Mouse (Mus musculus) mesoderm, embryonic 11.5 days (tissue): ENCODE measurements at regions not wholly inside any gene's neighbourhood (a gene's known extent, or its start where the extent isn't known, plus 50 kb on each side); places are given as distances from the start of the nearest gene placed in this dataset.
A peak's percentile ranks its signal among the peaks of the same experiment; 100 is the strongest.

ENCODE experiments used
- DNase-seq: peaks from one replicate; pipeline ENCODE4 v3.0.0-alpha.2; 2012; ENCODE audit warnings: low read depth, low spot score

DNA sequence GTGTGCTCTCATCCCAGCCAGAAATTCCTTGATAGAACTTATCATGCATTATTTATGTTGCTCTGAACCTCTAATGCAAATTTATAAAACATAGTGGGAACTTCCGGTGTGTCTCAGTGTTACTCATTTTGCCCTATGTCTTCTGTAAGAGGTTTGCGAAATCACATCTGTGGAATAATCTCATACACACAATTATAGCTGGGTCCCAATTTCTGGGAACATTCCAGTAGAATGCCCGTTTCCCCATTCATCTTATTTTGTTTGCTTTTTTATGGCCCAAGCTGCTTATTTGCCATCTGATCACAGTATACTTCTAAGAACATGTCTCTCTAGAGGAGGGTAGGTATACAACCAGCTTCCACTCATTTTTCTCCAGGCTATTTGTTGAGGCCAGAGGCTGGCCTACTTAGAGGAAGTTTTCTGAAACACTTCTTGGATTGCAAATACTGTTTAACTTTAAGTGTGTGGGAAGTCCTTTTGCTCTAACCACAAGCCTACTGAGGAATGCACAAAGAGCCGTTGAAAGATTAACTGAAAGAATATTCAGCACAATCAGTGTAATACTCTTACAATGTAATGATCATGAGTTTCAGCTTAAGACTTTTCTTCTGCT, 474.1 kb upstream of the Slit2 start:
- DNase-seq = no peak

- DNase-seq = no peak
These were observed 460.6 kb upstream of the Slit2 start for GRCm38 (mm10) chr5:47522161-47522942.

- no peak for DNase-seq
These were observed 454.3 kb upstream of the Slit2 start for GRCm38 (mm10) chr5:47528671-47529070.

DNA sequence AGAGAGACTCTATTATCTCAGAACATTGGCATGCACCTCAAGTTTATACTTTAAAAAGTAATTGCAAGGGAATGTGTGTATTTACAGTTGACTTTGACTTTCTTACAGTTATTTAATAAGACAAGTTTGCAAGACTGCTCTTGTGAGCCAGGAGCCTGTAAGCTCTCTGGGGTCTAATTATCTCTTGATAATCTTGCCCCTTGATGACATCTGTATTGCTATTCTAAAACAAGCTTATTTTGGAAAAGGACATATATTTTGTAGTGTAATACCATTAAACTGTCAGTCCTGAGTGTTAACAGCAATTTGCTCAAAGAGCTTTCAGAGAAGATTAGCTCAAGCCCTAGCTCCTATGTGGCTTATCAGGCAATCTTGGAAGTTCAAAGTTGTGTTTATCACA, 445.4 kb upstream of the Slit2 start:
- peak; percentile 3 for DNase-seq

DNA sequence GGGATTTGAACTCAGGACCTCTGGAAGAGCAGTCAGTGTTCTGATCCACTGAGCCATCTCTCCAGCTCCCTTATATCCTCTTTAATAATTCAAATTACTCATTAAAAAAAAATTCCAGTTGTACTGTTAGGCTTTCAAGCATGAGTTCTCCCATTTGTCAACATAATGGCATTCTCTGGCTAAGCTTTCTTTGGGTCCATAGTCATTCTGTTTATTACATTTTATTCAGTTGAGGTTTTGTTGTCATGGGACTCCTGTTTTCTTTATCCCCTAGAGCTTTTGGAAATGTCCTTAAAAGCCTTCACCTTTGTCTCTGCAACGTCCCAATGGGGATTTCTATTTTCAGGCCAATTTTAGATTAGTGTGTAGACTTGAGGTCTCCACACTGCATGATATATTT, 440.7 kb upstream of the Slit2 start:
- DNase-seq = no peak

DNA sequence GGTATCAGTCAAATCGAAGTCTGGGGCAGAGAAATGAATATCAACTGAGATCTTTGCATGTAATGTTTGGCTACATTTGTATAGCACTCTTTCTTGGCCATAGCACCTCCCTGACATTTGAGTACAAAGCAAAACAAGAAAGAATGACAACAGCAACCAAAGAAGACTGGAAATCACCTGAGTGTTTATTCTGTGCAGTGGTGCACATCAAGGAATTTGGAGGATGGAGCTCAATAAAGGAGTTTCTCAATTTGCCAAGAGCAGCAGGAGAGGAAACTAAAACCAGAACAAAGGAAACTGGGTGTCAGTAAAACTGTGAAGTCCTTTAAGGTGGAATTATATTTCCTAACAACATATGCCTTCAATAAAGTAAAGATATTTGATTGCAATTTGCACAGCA, 426.2 kb upstream of the Slit2 start:
- DNase-seq = peak; percentile 6

DNA sequence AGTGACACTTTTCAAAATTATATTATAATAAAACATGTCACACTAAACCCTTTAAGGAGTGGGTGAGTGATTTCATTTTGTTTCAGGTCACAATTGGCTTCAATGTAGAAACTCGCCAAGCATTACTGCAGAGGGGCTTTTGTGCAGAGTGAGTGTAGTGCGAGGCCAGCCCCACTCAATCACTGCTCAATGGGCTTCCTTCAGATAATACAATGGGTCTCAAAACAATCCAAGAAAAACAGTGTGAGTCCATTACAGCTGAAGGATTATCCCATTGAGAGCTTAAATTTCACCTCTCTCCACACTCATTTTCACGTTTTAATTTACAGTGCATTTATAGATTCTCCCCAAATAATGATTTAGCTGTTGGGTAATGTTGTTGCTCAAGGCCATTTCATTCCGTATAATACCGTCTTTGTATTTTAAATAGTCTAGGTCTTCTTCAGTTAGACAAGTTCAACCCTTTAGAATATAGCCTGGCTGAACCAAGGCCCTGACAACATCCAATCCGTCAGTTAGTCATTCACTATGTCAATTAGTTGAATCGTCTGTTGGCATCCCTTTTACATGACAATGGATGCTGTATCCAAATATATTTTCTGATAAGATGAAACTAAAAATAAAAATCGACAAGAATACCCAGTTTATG, 425.7 kb upstream of the Slit2 start:
- DNase-seq = peak; percentile 49
